Mouse (Mus musculus) brain, embryonic 14.5 days (tissue): Measurements from ENCODE around the gene Sec31b. TPM values are rescaled to one million over a fixed set of nuclear protein-coding genes. Genes with fewer than 3 reads are reported as not detected.

ENCODE experiments used
- DNase-seq: peaks from one replicate; pipeline ENCODE4 v3.0.0-alpha.2; 2011; ENCODE audit warnings: low read depth
- CTCF ChIP-seq: fragments of 200-500 bp; IDR thresholded peaks from 2 replicates; pipeline ENCODE4 v1.5.1; 2012; ENCODE audit warnings: inconsistent platforms, mild to moderate bottlenecking, moderate library complexity, borderline replicate concordance; ENCODE audit not compliant: insufficient read depth, insufficient read length; ENCODE audit errors: extremely low read depth
- POLR2A ChIP-seq: fragments of 200-500 bp; IDR thresholded peaks from 2 replicates; pipeline ENCODE4 v1.6.1; 2012; ENCODE audit warnings: mild to moderate bottlenecking, inconsistent platforms, borderline replicate concordance; ENCODE audit not compliant: poor library complexity, insufficient read depth, insufficient read length, severe bottlenecking; ENCODE audit errors: extremely low read depth
- polyA plus RNA-seq: library from polyadenylated mRNA; depleted of rRNA; stranded (reverse); fragments of >200 nt; gene quantifications from 2 replicates; pipeline ENCODE4 v1.2.3, GENCODE M21; 2012; rRNA removed

The Sec31b gene
- polyA plus RNA-seq, 1 experiment, result 0.42 TPM

GRCm38 (mm10) chr19:44502741-44503140, 42.9 kb downstream of the Sec31b start:
- no peak for DNase-seq
- no peak for TF ChIP-seq POLR2A
- no peak for TF ChIP-seq CTCF

GRCm38 (mm10) chr19:44501925-44502324, 43.7 kb downstream of the Sec31b start:
- DNase-seq, result no peak
- TF ChIP-seq POLR2A (no peak), CTCF (no peak)

- TF ChIP-seq CTCF (no peak), POLR2A (no peak)
- DNase-seq, result no peak
These were observed 45.4 kb downstream of the Sec31b start for GRCm38 (mm10) chr19:44500240-44500639.

GRCm38 (mm10) chr19:44498936-44499335, 46.7 kb downstream of the Sec31b start:
- no peak for DNase-seq
- TF ChIP-seq CTCF (no peak), POLR2A (no peak)

GRCm38 (mm10) chr19:44496941-44497340, 48.7 kb downstream of the Sec31b start:
- TF ChIP-seq POLR2A (no peak), CTCF (no peak)
- no peak for DNase-seq

DNA sequence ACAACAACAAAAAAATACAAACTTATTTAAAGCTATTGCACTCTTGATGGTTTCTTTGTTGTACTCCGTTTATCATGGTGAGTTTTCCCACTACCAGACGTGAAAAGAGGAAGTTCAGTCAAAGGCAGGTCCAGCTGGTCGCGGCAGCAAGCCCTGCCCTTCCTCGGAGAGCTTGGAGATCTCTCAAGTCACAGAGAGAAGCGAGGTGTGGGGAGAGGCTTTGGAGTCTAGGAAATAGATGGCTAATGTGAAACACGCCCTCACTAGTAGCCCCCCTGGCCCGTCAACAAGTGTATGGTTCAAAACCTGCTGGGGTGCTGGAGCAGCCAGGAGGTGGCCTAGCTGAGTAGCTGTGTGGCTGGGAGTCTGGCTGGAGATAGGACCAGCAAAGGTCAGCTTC, 49.2 kb downstream of the Sec31b start:
- TF ChIP-seq POLR2A (no peak), CTCF (no peak)
- DNase-seq, result no peak

DNA sequence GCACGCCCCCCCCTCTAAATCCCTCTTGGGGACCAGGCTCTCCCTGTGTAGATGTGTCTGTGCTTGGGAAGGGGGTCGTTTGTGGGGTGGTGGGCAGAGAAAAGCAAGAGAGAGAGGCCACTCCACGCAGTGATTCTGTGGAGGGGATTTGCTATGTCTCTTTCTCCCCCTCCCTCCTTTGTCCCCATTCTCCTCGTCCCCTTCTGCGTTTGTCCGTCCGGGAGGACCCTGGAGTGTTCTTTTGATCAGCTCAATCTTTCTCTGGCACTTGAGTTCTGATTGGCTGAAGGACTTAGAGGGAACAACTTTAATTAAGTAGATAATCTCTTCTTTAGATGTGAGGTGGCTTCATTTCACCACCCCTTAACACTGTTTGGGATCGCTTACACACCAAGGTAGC, 52.5 kb downstream of the Sec31b start, which contains the start of gene Wnt8b:
Gene Wnt8b, plus strand, starts transcription at position 345 of the 400 bp plus-strand sequence.
- no peak for DNase-seq
- no peak for TF ChIP-seq CTCF
- TF ChIP-seq POLR2A, result no peak

- no peak for DNase-seq
- TF ChIP-seq POLR2A (no peak), CTCF (peak; percentile 51)
These were observed 58.4 kb downstream of the Sec31b start for GRCm38 (mm10) chr19:44487266-44487665.

- DNase-seq, result peak; percentile 46
- TF ChIP-seq POLR2A (no peak), CTCF (peak; percentile 26; the same call in 1 of the 2 replicates)
These were observed 69.1 kb downstream of the Sec31b start for GRCm38 (mm10) chr19:44476541-44476940.

GRCm38 (mm10) chr19:44475268-44475667, 70.4 kb downstream of the Sec31b start:
- TF ChIP-seq POLR2A, result no peak
- DNase-seq, result no peak

DNA sequence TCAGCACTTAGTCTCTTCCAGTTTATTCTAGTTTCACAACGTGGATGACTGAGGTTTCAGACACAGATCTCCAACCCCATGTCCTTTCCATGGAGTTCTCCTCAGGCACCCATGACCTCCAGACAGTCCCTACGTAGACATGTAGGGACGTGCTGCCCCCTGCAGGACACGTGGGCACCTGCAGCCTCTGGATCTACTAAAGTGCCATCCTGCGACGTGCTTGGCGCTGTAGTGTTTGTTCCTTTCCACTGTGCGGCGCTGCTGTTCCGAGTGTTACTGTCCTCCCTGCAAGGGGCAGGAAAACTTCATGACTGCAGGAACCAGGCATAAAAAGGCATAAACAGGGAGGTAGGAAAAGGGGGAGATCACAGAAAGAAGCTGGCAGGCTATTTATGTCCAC, 71.5 kb downstream of the Sec31b start:
- TF ChIP-seq POLR2A (no peak), CTCF (peak; percentile 87)
- DNase-seq, result peak; percentile 68

Other genes with a start within 250 kb of the Sec31b start
- gene Scd4, start 212.8 kb downstream of the Sec31b start, polyA plus RNA-seq, result 0.19 and 0.30 TPM in 2 replicates
- 9.6 and 16.6 TPM in 2 replicates for gene Scd1, start 138.0 kb downstream of the Sec31b start, polyA plus RNA-seq
- gene Wnt8b, start 52.4 kb downstream of the Sec31b start, polyA plus RNA-seq, result 3.6 and 3.7 TPM in 2 replicates
- gene Gm20538, start 7.0 kb upstream of the Sec31b start, polyA plus RNA-seq, result not detected in 2 replicates
- gene Ndufb8, start 9.6 kb upstream of the Sec31b start, polyA plus RNA-seq, result 434 and 563 TPM in 2 replicates
- gene Hif1an, start 17.0 kb upstream of the Sec31b start, polyA plus RNA-seq, result 29.5 TPM in 2 replicates
- gene Pax2, start 210.2 kb upstream of the Sec31b start, polyA plus RNA-seq, result 1.9 and 20.3 TPM in 2 replicates